Mouse (Mus musculus): ENCODE measurements at regions not wholly inside any gene's neighbourhood (a gene's known extent, or its start where the extent isn't known, plus 50 kb on each side); places are given as distances from the start of the nearest gene placed in this dataset.

DNA sequence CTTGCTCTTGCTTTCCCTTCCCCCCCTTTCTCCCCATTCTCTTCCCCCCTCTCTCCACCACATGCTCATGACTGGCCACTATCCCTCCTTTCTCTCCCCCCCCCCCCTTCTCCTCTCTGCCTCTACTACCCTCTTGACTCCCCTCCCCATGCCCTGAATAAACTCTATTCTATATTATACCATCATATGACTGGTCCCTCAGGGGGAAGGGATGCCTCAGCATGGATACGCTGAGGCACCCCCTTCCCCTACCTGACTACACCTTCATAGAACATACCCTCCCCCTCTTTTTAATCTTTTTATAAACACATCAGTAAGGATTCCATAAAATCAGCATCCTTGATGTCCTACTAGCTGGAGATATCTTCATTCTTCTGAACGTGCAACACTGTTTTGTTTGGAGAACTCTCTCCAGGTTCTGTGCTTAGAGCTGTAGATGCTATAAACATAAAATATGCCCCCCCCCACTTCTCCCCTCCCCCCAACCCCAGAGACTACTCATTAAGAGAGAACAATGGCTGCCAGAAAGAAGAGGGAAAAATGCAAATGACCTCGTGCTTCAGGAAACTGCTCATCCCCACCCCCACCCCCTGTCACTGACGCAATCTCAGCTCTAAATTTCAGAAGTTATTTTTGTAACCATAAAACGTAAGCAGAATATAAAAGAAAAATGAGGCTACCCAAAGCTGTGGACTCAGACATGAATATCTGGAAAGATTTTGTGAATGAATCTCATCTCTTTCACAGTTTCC lies 102.3 kb downstream of the Pja2 start:
- H3K4me3 ChIP-seq (ENCODE audit: low read depth, low read length) = no peak overlapping the region
- H3K36me3 ChIP-seq (ENCODE audit: control insufficient read depth, insufficient read depth, low read length) = no peaks in the 10 kb centered on the region
- DNase-seq (ENCODE audit: low spot score) (no peak), ATAC-seq (ENCODE audit: low read depth) (no peak)
- 70% methylated on average over 5 of the region's 5 CpGs for WGBS
- no peak overlapping the region for H3K27ac ChIP-seq (replicated peaks; ENCODE audit: low read depth, low read length)
- H3K27me3 ChIP-seq (replicated peaks; ENCODE audit: control insufficient read depth, insufficient read depth, low read length) = no peaks in the 10 kb centered on the region
- H3K9ac ChIP-seq (ENCODE audit: low read depth, low read length) = no peak overlapping the region
- H3K9me3 ChIP-seq (ENCODE audit: control insufficient read depth, low read length) = no peaks in the 10 kb centered on the region
- no peak overlapping the region for H3K4me2 ChIP-seq (ENCODE audit: low read depth, low read length)
- H3K4me1 ChIP-seq (ENCODE audit: control insufficient read depth, insufficient read depth, low read length) = no peaks in the 10 kb centered on the region

DNA sequence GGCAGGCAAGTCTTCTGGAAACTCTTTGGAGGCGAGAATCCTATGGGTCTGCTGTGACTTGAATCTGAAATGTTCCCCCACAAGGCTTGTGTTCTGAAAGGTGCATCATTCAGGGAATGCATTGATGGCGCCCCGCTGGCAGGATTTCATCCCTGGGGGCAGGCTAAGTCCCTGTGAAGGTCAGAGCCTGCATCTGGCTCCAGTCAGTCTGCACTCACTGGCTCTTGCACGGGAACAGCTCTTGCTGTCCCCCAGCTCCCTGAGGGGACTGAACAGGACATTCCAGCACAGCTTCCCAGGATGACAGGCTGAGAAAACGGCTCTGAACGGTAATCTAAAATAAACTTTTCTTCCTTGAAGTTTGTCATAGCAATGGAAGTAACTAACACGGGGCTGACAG lies 117.1 kb downstream of the Pja2 start:
- 6% methylated on average over 7 of the region's 7 CpGs for WGBS
- H3K4me3 ChIP-seq (ENCODE audit: low read depth, low read length) = no peak overlapping the region
- H3K9me3 ChIP-seq (ENCODE audit: control insufficient read depth, low read length) = no peaks in the 10 kb centered on the region
- peaks cover 5% of the 10 kb centered on the region; the same call in 1 of the 2 replicates for H3K4me1 ChIP-seq (ENCODE audit: control insufficient read depth, insufficient read depth, low read length)
- ATAC-seq (ENCODE audit: low read depth) (no peak), DNase-seq (ENCODE audit: low spot score) (no peak)
- H3K9ac ChIP-seq (ENCODE audit: low read depth, low read length) = no peak overlapping the region
- H3K36me3 ChIP-seq (ENCODE audit: control insufficient read depth, insufficient read depth, low read length) = no peaks in the 10 kb centered on the region
- H3K27ac ChIP-seq (replicated peaks; ENCODE audit: low read depth, low read length) = no peak overlapping the region
- H3K4me2 ChIP-seq (ENCODE audit: low read depth, low read length) = no peak overlapping the region
- no peaks in the 10 kb centered on the region for H3K27me3 ChIP-seq (replicated peaks; ENCODE audit: control insufficient read depth, insufficient read depth, low read length)

DNA sequence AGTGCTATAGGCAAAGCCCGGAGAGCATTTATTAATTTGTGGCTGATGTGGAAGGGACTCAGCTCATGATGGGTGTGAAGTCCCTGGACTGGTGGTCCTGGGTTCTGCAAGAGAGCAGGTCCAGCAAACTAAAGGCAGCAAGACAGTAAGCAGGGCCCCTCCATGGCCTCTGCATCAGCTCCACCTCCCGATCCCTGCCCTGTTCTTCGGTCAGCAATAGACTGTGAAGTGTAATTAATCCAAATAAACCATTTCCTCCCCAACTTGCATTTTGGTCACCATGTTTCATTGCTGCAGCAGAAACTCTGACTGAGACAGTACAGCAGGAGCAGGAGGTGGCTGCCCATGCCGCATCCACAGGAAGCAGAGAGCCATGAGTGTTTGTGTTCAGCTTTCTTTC lies 118.5 kb downstream of the Pja2 start:
- H3K27ac ChIP-seq (replicated peaks; ENCODE audit: low read depth, low read length) = no peak overlapping the region
- H3K9ac ChIP-seq (ENCODE audit: low read depth, low read length) = no peak overlapping the region
- peaks cover 5% of the 10 kb centered on the region; the same call in 1 of the 2 replicates for H3K4me1 ChIP-seq (ENCODE audit: control insufficient read depth, insufficient read depth, low read length)
- no peaks in the 10 kb centered on the region for H3K9me3 ChIP-seq (ENCODE audit: control insufficient read depth, low read length)
- DNase-seq (ENCODE audit: low spot score) (no peak), ATAC-seq (ENCODE audit: low read depth) (no peak)
- no peaks in the 10 kb centered on the region for H3K36me3 ChIP-seq (ENCODE audit: control insufficient read depth, insufficient read depth, low read length)
- no peaks in the 10 kb centered on the region for H3K27me3 ChIP-seq (replicated peaks; ENCODE audit: control insufficient read depth, insufficient read depth, low read length)
- 73% methylated on average over 4 of the region's 4 CpGs for whole genome bisulfite sequencing
- no peak overlapping the region for H3K4me2 ChIP-seq (ENCODE audit: low read depth, low read length)
- no peak overlapping the region for H3K4me3 ChIP-seq (ENCODE audit: low read depth, low read length)

DNA sequence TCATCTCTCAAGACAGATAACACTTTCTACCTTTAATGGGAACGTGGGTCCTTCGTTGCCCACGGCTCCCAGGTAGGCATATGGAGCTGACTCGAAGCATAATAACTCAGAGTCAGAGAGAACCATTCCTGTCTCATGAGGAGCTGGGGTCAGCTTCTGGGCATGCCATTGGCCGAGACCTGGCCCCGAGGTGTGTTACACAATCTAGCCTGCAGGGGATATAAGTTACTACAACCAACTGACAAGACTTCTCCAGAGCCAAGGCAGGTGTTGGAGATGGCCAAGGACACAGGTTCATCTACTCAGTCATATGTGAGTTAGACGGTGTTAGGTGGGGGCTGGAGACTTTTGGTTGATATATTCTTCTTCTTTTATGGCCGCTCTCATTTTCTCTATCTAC lies 120.4 kb downstream of the Pja2 start:
- H3K36me3 ChIP-seq (ENCODE audit: control insufficient read depth, insufficient read depth, low read length) = no peaks in the 10 kb centered on the region
- H3K9ac ChIP-seq (ENCODE audit: low read depth, low read length) = no peak overlapping the region
- no peak overlapping the region for H3K27ac ChIP-seq (replicated peaks; ENCODE audit: low read depth, low read length)
- WGBS = 93% methylated on average over 8 of the region's 8 CpGs
- H3K4me1 ChIP-seq (ENCODE audit: control insufficient read depth, insufficient read depth, low read length) = peaks cover 7% of the 10 kb centered on the region; the same call in 1 of the 2 replicates
- no peaks in the 10 kb centered on the region for H3K9me3 ChIP-seq (ENCODE audit: control insufficient read depth, low read length)
- H3K27me3 ChIP-seq (replicated peaks; ENCODE audit: control insufficient read depth, insufficient read depth, low read length) = no peaks in the 10 kb centered on the region
- ATAC-seq (ENCODE audit: low read depth) (no peak), DNase-seq (ENCODE audit: low spot score) (no peak)
- no peak overlapping the region for H3K4me3 ChIP-seq (ENCODE audit: low read depth, low read length)
- no peak overlapping the region for H3K4me2 ChIP-seq (ENCODE audit: low read depth, low read length)

DNA sequence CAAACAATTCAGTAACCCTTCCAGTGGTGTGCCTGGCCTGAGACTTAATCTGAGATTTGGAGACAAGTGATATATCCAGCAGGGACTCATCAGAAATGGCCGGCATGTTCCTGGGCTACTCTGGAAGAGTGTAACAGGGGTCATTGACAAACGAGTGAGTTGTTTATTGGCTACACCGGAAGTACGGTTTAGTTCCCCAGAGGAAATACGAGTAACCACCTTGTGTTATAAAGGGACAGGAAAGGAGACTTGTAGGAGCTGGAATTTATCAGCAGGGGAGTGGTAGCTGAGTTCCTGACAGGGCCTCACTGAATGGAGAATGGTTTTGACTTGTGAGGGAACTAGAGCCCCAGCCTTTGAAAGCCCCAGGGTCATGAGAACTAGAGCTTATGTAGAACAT lies 121.3 kb downstream of the Pja2 start:
- Histone ChIP-seq H3K36me3 (ENCODE audit: control insufficient read depth, insufficient read depth, low read length) (no peaks in the 10 kb centered on the region), H3K27ac (replicated peaks; ENCODE audit: low read depth, low read length) (no peak overlapping the region), H3K4me3 (ENCODE audit: low read depth, low read length) (no peak overlapping the region), H3K9me3 (ENCODE audit: control insufficient read depth, low read length) (no peaks in the 10 kb centered on the region), H3K9ac (ENCODE audit: low read depth, low read length) (no peak overlapping the region), H3K27me3 (replicated peaks; ENCODE audit: control insufficient read depth, insufficient read depth, low read length) (no peaks in the 10 kb centered on the region), H3K4me2 (ENCODE audit: low read depth, low read length) (no peak overlapping the region), H3K4me1 (ENCODE audit: control insufficient read depth, insufficient read depth, low read length) (peaks cover 15% of the 10 kb centered on the region)
- DNase-seq (ENCODE audit: low spot score) (no peak), ATAC-seq (ENCODE audit: low read depth) (no peak)
- WGBS = 43% methylated on average over 5 of the region's 5 CpGs

DNA sequence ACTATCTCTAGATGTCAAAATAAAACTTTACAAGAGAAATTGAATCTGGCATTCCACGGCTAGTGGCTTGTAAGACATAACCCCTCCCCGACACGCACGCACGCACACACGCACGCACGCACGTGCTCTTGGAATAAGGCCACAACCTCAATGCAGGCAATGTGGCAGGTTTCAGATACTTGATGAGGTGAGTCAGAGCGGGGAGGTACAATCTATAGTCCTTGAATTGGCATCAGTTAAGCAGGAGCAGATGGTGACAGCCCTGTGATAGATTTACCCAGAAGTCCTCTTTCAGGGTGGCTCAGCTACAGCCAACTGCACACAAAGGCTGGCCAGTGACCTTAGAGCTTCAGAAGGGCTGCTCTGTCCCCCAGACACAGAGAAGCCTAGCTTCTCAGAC lies 122.1 kb downstream of the Pja2 start:
- peaks cover 19% of the 10 kb centered on the region for H3K4me1 ChIP-seq (ENCODE audit: control insufficient read depth, insufficient read depth, low read length)
- no peak overlapping the region for H3K4me2 ChIP-seq (ENCODE audit: low read depth, low read length)
- no peak for DNase-seq (ENCODE audit: low spot score)
- WGBS = 78% methylated on average over 10 of the region's 10 CpGs
- no peak overlapping the region for H3K4me3 ChIP-seq (ENCODE audit: low read depth, low read length)
- H3K27ac ChIP-seq (replicated peaks; ENCODE audit: low read depth, low read length) = no peak overlapping the region
- H3K27me3 ChIP-seq (replicated peaks; ENCODE audit: control insufficient read depth, insufficient read depth, low read length) = no peaks in the 10 kb centered on the region
- H3K36me3 ChIP-seq (ENCODE audit: control insufficient read depth, insufficient read depth, low read length) = no peaks in the 10 kb centered on the region
- no peak; the same call in 1 of the 2 replicates for ATAC-seq (ENCODE audit: low read depth)
- H3K9ac ChIP-seq (ENCODE audit: low read depth, low read length) = no peak overlapping the region
- H3K9me3 ChIP-seq (ENCODE audit: control insufficient read depth, low read length) = no peaks in the 10 kb centered on the region

DNA sequence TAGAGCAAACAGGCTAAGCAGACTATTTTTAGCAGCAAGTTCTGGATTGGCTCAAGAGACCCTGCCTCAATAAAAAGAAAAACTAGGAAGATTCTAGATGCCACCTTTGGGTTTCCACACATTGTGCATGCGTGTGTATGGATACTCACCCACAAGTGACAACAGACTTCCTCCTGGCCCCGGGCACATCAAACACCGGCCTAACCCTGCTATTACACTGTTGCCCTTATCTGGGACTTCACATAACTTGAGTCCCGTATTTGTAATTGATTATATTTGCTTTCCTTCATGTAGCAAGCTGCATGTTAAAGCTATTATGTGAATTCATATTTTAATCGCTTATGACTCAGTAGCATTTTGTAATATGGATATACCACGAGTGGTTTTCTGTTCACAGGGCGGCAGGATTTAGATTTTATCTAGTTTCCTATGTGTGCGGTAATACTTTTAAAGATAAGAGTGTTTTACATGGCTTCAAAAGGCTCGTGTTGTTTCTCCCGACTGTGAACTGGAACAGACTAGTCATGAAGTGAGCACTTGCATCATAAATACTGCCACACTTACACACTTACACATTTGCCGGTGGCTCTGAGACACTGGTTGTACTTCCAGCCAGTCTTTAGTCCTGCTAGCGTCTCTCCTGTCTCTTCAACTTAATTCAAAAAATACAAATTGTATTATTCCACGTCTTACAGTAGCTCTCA lies 123.4 kb downstream of the Pja2 start:
- 69% methylated on average over 13 of the region's 13 CpGs for WGBS
- Histone ChIP-seq H3K27ac (replicated peaks; ENCODE audit: low read depth, low read length) (no peak overlapping the region), H3K27me3 (replicated peaks; ENCODE audit: control insufficient read depth, insufficient read depth, low read length) (no peaks in the 10 kb centered on the region), H3K9ac (ENCODE audit: low read depth, low read length) (no peak overlapping the region), H3K9me3 (ENCODE audit: control insufficient read depth, low read length) (no peaks in the 10 kb centered on the region), H3K4me2 (ENCODE audit: low read depth, low read length) (no peak overlapping the region), H3K4me3 (ENCODE audit: low read depth, low read length) (no peak overlapping the region), H3K4me1 (ENCODE audit: control insufficient read depth, insufficient read depth, low read length) (peaks cover 15% of the 10 kb centered on the region), H3K36me3 (ENCODE audit: control insufficient read depth, insufficient read depth, low read length) (no peaks in the 10 kb centered on the region)
- ATAC-seq (ENCODE audit: low read depth) (no peak), DNase-seq (ENCODE audit: low spot score) (no peak)

DNA sequence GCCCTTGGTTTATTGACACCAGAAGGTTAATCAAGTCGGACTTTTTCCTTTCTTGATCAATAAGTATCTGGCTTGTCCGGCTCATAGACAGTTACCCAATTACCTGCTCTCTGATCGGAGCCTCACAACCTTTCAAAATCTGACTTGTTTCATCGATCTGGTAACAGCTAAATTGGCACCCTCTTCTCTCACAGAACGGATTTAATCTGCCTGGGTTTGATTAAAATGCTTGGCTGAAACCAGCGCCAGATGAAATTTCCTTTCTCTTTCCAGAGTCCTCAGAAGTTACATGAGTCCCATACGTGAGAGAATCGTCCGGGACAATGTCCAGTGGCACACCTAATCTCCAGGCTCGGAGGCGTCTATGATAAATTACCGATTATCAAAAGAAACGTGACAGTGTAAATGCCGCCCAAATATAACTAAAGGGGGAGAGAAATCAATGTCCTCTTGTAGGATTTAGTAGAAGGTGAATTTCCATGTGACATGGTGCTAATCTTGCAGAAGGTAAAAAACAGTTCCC lies 125.5 kb downstream of the Pja2 start:
- Histone ChIP-seq H3K27me3 (replicated peaks; ENCODE audit: control insufficient read depth, insufficient read depth, low read length) (no peaks in the 10 kb centered on the region), H3K4me2 (ENCODE audit: low read depth, low read length) (peak overlapping the region; percentile 39), H3K4me1 (ENCODE audit: control insufficient read depth, insufficient read depth, low read length) (peaks cover 15% of the 10 kb centered on the region), H3K4me3 (ENCODE audit: low read depth, low read length) (no peak overlapping the region), H3K36me3 (ENCODE audit: control insufficient read depth, insufficient read depth, low read length) (no peaks in the 10 kb centered on the region), H3K9me3 (ENCODE audit: control insufficient read depth, low read length) (no peaks in the 10 kb centered on the region), H3K9ac (ENCODE audit: low read depth, low read length) (no peak overlapping the region), H3K27ac (replicated peaks; ENCODE audit: low read depth, low read length) (no peak overlapping the region)
- ATAC-seq (ENCODE audit: low read depth) (no peak), DNase-seq (ENCODE audit: low spot score) (no peak)
- 39% methylated on average over 14 of the region's 14 CpGs for WGBS
